Mouse (Mus musculus): Measurements from ENCODE around the gene Cnnm3.

GRCm38 (mm10) chr1:36545845-36546600 is 34.4 kb downstream of the Cnnm3 start:
- TF ChIP-seq POLR2A (IDR thresholded peaks at IDR 0.05; ENCODE audit: borderline replicate concordance, control insufficient read depth, low read depth, low read length) (no peak), CTCF (IDR thresholded peaks at IDR 0.05; ENCODE audit: control insufficient read depth, insufficient read depth, low read length) (no peak)
